Mouse (Mus musculus): ENCODE results near the gene Dirc2.

Gene Dirc2

GRCm38 (mm10) chr16:35776737-35777136 lies 7.6 kb upstream of the Dirc2 start:
- in situ Hi-C loops (cut with MboI; ENCODE audit: low sequenced_read_pairs): no loop called here

GRCm38 (mm10) chr16:35775835-35776234 lies 6.7 kb upstream of the Dirc2 start:
- in situ Hi-C loops (cut with MboI; ENCODE audit: low sequenced_read_pairs): no loop called here

GRCm38 (mm10) chr16:35772598-35772997 lies 3.4 kb upstream of the Dirc2 start:
- in situ Hi-C loops (cut with MboI; ENCODE audit: low sequenced_read_pairs): no loop called here

GRCm38 (mm10) chr16:35771606-35772005 lies 2.5 kb upstream of the Dirc2 start:
- in situ Hi-C loops (cut with MboI; ENCODE audit: low sequenced_read_pairs): no loop called here

GRCm38 (mm10) chr16:35771141-35771540 lies 2.0 kb upstream of the Dirc2 start:
- in situ Hi-C loops (cut with MboI; ENCODE audit: low sequenced_read_pairs): no loop called here

GRCm38 (mm10) chr16:35769878-35770657 lies 912 bp upstream of the Dirc2 start, which contains the start of gene Hspbap1:
TSS of gene Hspbap1 (plus strand) at chr16:35770375.
- in situ Hi-C loops (cut with MboI; ENCODE audit: low sequenced_read_pairs): no loop called here

- in situ Hi-C loops (cut with MboI; ENCODE audit: low sequenced_read_pairs): no loop called here
These were observed 729 bp downstream of the Dirc2 start for GRCm38 (mm10) chr16:35768469-35768784.

GRCm38 (mm10) chr16:35766366-35766765 lies 2.8 kb downstream of the Dirc2 start:
- in situ Hi-C loops (cut with MboI; ENCODE audit: low sequenced_read_pairs): no loop called here

- in situ Hi-C loops (cut with MboI; ENCODE audit: low sequenced_read_pairs): no loop called here
These were observed 3.7 kb downstream of the Dirc2 start for GRCm38 (mm10) chr16:35765449-35765848.

- in situ Hi-C loops (cut with MboI; ENCODE audit: low sequenced_read_pairs): no loop called here
These were observed 4.2 kb downstream of the Dirc2 start for GRCm38 (mm10) chr16:35764941-35765340.

GRCm38 (mm10) chr16:35763590-35764296 lies 5.4 kb downstream of the Dirc2 start:
- in situ Hi-C loops (cut with MboI; ENCODE audit: low sequenced_read_pairs): no loop called here

GRCm38 (mm10) chr16:35759401-35759800 lies 9.8 kb downstream of the Dirc2 start:
- in situ Hi-C loops (cut with MboI; ENCODE audit: low sequenced_read_pairs): no loop called here

GRCm38 (mm10) chr16:35756697-35757096 lies 12.5 kb downstream of the Dirc2 start:
- in situ Hi-C loops (cut with MboI; ENCODE audit: low sequenced_read_pairs): no loop called here

- in situ Hi-C loops (cut with MboI; ENCODE audit: low sequenced_read_pairs): no loop called here
These were observed 13.4 kb downstream of the Dirc2 start for GRCm38 (mm10) chr16:35755502-35756334.

GRCm38 (mm10) chr16:35753926-35754325 lies 15.2 kb downstream of the Dirc2 start:
- in situ Hi-C loops (cut with MboI; ENCODE audit: low sequenced_read_pairs): no loop called here

GRCm38 (mm10) chr16:35751841-35752240 lies 17.3 kb downstream of the Dirc2 start:
- in situ Hi-C loops (cut with MboI; ENCODE audit: low sequenced_read_pairs): no loop called here

GRCm38 (mm10) chr16:35749385-35749784 lies 19.8 kb downstream of the Dirc2 start:
- in situ Hi-C loops (cut with MboI; ENCODE audit: low sequenced_read_pairs): no loop called here

GRCm38 (mm10) chr16:35748237-35748603 lies 20.9 kb downstream of the Dirc2 start:
- in situ Hi-C loops (cut with MboI; ENCODE audit: low sequenced_read_pairs): no loop called here

GRCm38 (mm10) chr16:35747417-35748236 lies 21.5 kb downstream of the Dirc2 start:
- in situ Hi-C loops (cut with MboI; ENCODE audit: low sequenced_read_pairs): no loop called here

GRCm38 (mm10) chr16:35742251-35742937 lies 26.8 kb downstream of the Dirc2 start:
- in situ Hi-C loops (cut with MboI; ENCODE audit: low sequenced_read_pairs): no loop called here
